ENCODE assay signal across 8 mouse cellular contexts in the genomic region with DNA sequence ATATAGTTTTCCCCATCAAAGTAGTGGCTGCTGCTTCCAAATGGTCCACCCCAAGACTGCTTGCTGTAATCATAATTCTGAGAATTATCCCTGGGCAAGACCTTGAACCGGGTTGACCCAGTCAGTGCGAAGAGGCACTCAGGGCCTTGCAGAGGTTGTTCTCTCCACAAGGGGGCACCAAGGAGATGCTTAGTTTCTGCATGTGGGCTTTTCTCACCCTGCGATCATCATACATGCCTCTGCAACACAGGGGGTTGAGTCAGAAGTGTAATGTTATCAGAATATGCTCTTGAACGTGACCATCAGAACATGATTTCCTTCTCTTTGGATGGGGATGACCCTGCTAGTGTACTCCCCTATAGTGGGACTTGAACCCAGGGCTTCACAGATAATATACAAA. TPM values are rescaled to one million over a fixed set of nuclear protein-coding genes. Genes with fewer than 3 reads are reported as not detected.
A peak's percentile ranks its signal among the peaks of the same experiment; 100 is the strongest.
DNase-seq lines count a peak whose midpoint lies in the region; ATAC-seq and TF ChIP-seq lines count a peak whose summit lies in the region.

No protein-coding gene starts in this region.

- H3K27ac ChIP-seq in kidney, embryonic 15.5 days, result no peak overlapping the region
- H3K27ac ChIP-seq in left cerebral cortex, adult 2 months, result no peak overlapping the region

- H3K27me3 ChIP-seq in kidney, embryonic 15.5 days, result no peaks in the 10 kb centered on the region

- peak; percentile 44 for DNase-seq in kidney, adult 11 months
- peak; percentile 62 to 75 for DNase-seq in adrenal gland, postnatal 36 days
- peak; percentile 65 to 69 for DNase-seq in heart, postnatal 36 days
- DNase-seq in left cerebral cortex, adult 2 months (ENCODE audit: extremely low spot score in 1 of 2, low spot score in 2 of 2), result peak; percentile 59 to 62
- peak; percentile 32 to 64 for DNase-seq in spleen, adult 18-20 months

- H3K36me3 ChIP-seq in kidney, embryonic 15.5 days, result peaks cover 15% of the 10 kb centered on the region

- no peak overlapping the region for H3K4me3 ChIP-seq in kidney, embryonic 15.5 days (replicated peaks)
- no peak overlapping the region for H3K4me3 ChIP-seq in left cerebral cortex, adult 2 months

- intact Hi-C loops in heart, postnatal 36 days (cut with DNase I), result loop anchor here (1.0 kb wide), 3 partner anchors 27 to 98 kb away; no protein-coding TSS in a partner anchor
- intact Hi-C loops in left cerebral cortex, adult 2 months (cut with DNase I), result loop anchor here (2.0 kb wide), 1 partner anchor 52 kb away; no protein-coding TSS in a partner anchor

- no peak overlapping the region for H3K9ac ChIP-seq in kidney, embryonic 15.5 days

- no peak for ATAC-seq in kidney, embryonic 15.5 days (replicated peaks; ENCODE audit: low FRiP score)
- ATAC-seq in erythroblast, adult 5-6 weeks (replicated peaks; ENCODE audit: low FRiP score, poor library complexity, severe bottlenecking), result peak; percentile 86
- ATAC-seq in megakaryocyte progenitor cell, adult 5-6 weeks (replicated peaks; ENCODE audit: poor library complexity), result peak; percentile 96

- 57% methylated on average over 4 of the region's 4 CpGs for WGBS in kidney, embryonic 15.5 days

- TF ChIP-seq CTCF in left cerebral cortex, adult 2 months (IDR thresholded peaks at IDR 0.05), result peak; percentile 88

- H3K4me2 ChIP-seq in kidney, embryonic 15.5 days, result no peak overlapping the region

- H3K4me1 ChIP-seq in kidney, embryonic 15.5 days, result no peaks in the 10 kb centered on the region

- no peaks in the 10 kb centered on the region for H3K9me3 ChIP-seq in kidney, embryonic 15.5 days (replicated peaks)

RNA-seq across cellular contexts. Expression of a gene that starts 8.4 kb away (rescaled TPM):
- 126 and 147 TPM in 2 replicates for polyA plus RNA-seq in kidney, embryonic 15.5 days (2015; fragmentation: Nextera tagmentation; extraction: Ambion mirVana)
- 100 to 1,000 TPM in 1 of 2 experiments, 10 to 100 TPM in 1; 80.3 to 113 TPM for total RNA-seq in adrenal gland, postnatal 36 days (2021)
- 9.0 and 12.5 TPM in 2 replicates for total RNA-seq in erythroblast, adult 5-6 weeks (2015; ENCODE audit: low replicate concordance)
- total RNA-seq in erythroblast, adult 5-6 weeks (2017; ENCODE audit: low replicate concordance), result 11.2 and 15.5 TPM in 2 replicates
- total RNA-seq in heart, postnatal 36 days (2021), result 10 to 100 TPM; 17.4 to 19.5 TPM
- total RNA-seq in left cerebral cortex, adult 2 months (2021), result 100 to 1,000 TPM; 187 to 202 TPM
- 24.7 and 28.3 TPM in 2 replicates for total RNA-seq in megakaryocyte progenitor cell, adult 5-6 weeks (2015)
- total RNA-seq in megakaryocyte progenitor cell, adult 5-6 weeks (2017), result 21.0 and 23.7 TPM in 2 replicates

RNA-seq across cellular contexts. Expression of a gene that starts 10.8 kb away (rescaled TPM):
- 18.4 and 19.8 TPM in 2 replicates for polyA plus RNA-seq in kidney, embryonic 15.5 days (2015; fragmentation: Nextera tagmentation; extraction: Ambion mirVana)
- 10 to 100 TPM in 1 of 2 experiments, 1 to 10 TPM in 1; 6.7 to 11.3 TPM for total RNA-seq in adrenal gland, postnatal 36 days (2021)
- total RNA-seq in erythroblast, adult 5-6 weeks (2015; ENCODE audit: low replicate concordance), result 0.63 TPM in 1 of 2 replicates, not detected in the other
- total RNA-seq in erythroblast, adult 5-6 weeks (2017; ENCODE audit: low replicate concordance), result 4.1 and 5.0 TPM in 2 replicates
- total RNA-seq in heart, postnatal 36 days (2021), result 1 to 10 TPM; 3.4 to 5.6 TPM
- total RNA-seq in left cerebral cortex, adult 2 months (2021), result 10 to 100 TPM; 11.2 to 18.3 TPM
- total RNA-seq in megakaryocyte progenitor cell, adult 5-6 weeks (2015), result 5.5 and 10.4 TPM in 2 replicates
- 19.6 and 29.7 TPM in 2 replicates for total RNA-seq in megakaryocyte progenitor cell, adult 5-6 weeks (2017)
